ENCODE assay signal across 12 mouse cellular contexts in the genomic region with DNA sequence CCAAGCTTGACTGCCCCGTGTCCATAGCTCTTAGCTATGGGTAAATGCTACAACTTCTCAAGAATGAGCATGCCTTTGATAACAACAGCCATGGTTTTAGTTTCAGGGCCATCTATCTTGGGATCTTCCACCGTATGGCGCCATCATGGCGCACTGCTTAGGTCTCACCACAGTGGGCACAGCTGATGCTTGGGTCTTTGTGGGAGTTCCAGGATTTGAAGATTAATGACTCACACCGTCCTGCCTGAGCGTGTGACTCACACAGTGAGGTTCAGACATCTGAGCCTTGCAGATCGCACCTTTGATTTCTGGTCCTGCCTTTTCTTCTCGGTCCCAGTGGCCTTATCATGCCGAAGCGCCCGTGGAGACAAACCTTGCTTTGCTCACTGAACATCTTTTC. TPM values are rescaled to one million over a fixed set of nuclear protein-coding genes. Genes with fewer than 3 reads are reported as not detected.
A peak's percentile ranks its signal among the peaks of the same experiment; 100 is the strongest.
DNase-seq lines count a peak whose midpoint lies in the region; ATAC-seq and TF ChIP-seq lines count a peak whose summit lies in the region.
"Had no signal": no experiment of that assay in that cellular context is flagged by ENCODE, and none has a peak within 500 bp of the region (broad histone marks: within the 10 kb centered on the region; RNA-seq: fewer than 3 reads in every experiment).

No protein-coding gene starts in this region.

- 0 out of 2 replicates have a peak, but pooled peaks cover 4% of the 10 kb centered on the region for H3K9me3 ChIP-seq in heart, embryonic 10.5 days
- no peaks in the 10 kb centered on the region for H3K9me3 ChIP-seq in lung, embryonic 15.5 days
- H3K9me3 ChIP-seq: intestine, embryonic 15.5 days had no signal

- H3K4me1 ChIP-seq in heart, embryonic 10.5 days, result peaks cover 50% of the 10 kb centered on the region
- peaks cover 33% of the 10 kb centered on the region for H3K4me1 ChIP-seq in lung, embryonic 15.5 days
- H3K4me1 ChIP-seq in bone marrow, adult 2 months (ENCODE audit: control insufficient read depth, insufficient read depth, low read length), result peaks cover 19% of the 10 kb centered on the region

- no peak overlapping the region for H3K4me3 ChIP-seq in heart, embryonic 10.5 days
- no peak overlapping the region for H3K4me3 ChIP-seq in lung, embryonic 15.5 days
- no peak overlapping the region for H3K4me3 ChIP-seq in bone marrow, adult 2 months (replicated peaks; ENCODE audit: control insufficient read depth, low read depth, low read length)
- H3K4me3 ChIP-seq: intestine, embryonic 15.5 days had no signal

- DNase-seq in heart, embryonic 10.5 days (ENCODE audit: low spot score), result no peak
- DNase-seq in heart, adult 9 months (ENCODE audit: low spot score in 2 of 2), result no peak
- no peak for DNase-seq in lung, postnatal 36 days
- peak; percentile 80 to 87 for DNase-seq in natural killer cell, adult 2 months (ENCODE audit: low spot score in 2 of 2)
- no peak for DNase-seq in right cerebral cortex, adult 18-20 months
- DNase-seq in frontal cortex, postnatal 25 days (ENCODE audit: low spot score in 2 of 2), result no peak
- DNase-seq: layer of hippocampus, postnatal 36 days; right cerebral cortex, postnatal 4 days; thymus, postnatal 14 days had no signal

- TF ChIP-seq POLR2A in bone marrow, adult 2 months (IDR thresholded peaks at IDR 0.05; ENCODE audit: borderline replicate concordance, control insufficient read depth, low read depth, low read length), result no peak

- peaks cover 10% of the 10 kb centered on the region for H3K36me3 ChIP-seq in heart, embryonic 10.5 days
- H3K36me3 ChIP-seq in lung, embryonic 15.5 days, result no peaks in the 10 kb centered on the region

- H3K27ac ChIP-seq in heart, embryonic 10.5 days, result peak overlapping the region; percentile 8; the same call in 1 of the 2 replicates
- peak overlapping the region; percentile 48; the same call in 1 of the 2 replicates for H3K27ac ChIP-seq in lung, embryonic 15.5 days
- peak overlapping the region; percentile 32; the same call in 1 of the 2 replicates for H3K27ac ChIP-seq in bone marrow, adult 2 months (ENCODE audit: control insufficient read depth, insufficient read depth, low read depth, low read length, poor library complexity)
- H3K27ac ChIP-seq: intestine, embryonic 15.5 days had no signal

- no peak; the same call in 1 of the 2 replicates for ATAC-seq in lung, embryonic 15.5 days (ENCODE audit: borderline replicate concordance, extremely low read depth, low FRiP score, low TSS enrichment)
- ATAC-seq: intestine, embryonic 15.5 days had no signal

- no peak overlapping the region for H3K4me2 ChIP-seq in lung, embryonic 15.5 days
- H3K4me2 ChIP-seq: intestine, embryonic 15.5 days had no signal

- TF ChIP-seq CTCF in bone marrow, adult 2 months (IDR thresholded peaks at IDR 0.05; ENCODE audit: control insufficient read depth, insufficient read depth, low read length), result no peak

- H3K9ac ChIP-seq in lung, embryonic 15.5 days, result no peak overlapping the region
- H3K9ac ChIP-seq: intestine, embryonic 15.5 days had no signal

- H3K27me3 ChIP-seq in heart, embryonic 10.5 days (ENCODE audit: insufficient read depth, poor library complexity, severe bottlenecking), result no peaks in the 10 kb centered on the region
- H3K27me3 ChIP-seq in lung, embryonic 15.5 days, result peaks cover 5% of the 10 kb centered on the region; the same call in 1 of the 2 replicates
- H3K27me3 ChIP-seq: intestine, embryonic 15.5 days had no signal

- 71% methylated on average over 11 of the region's 11 CpGs for WGBS in heart, embryonic 10.5 days
- WGBS in lung, embryonic 15.5 days, result 46% methylated on average over 11 of the region's 11 CpGs
- WGBS in bone marrow, adult 2 months, result 40% methylated on average over 11 of the region's 11 CpGs

RNA-seq across cellular contexts. Expression of gene Galnt2, which starts 39.7 kb away (rescaled TPM):
- 44.7 and 59.3 TPM in 2 replicates for polyA plus RNA-seq in heart, embryonic 10.5 days (2016; fragmentation: Nextera tagmentation; extraction: Ambion mirVana)
- 55.3 and 62.5 TPM in 2 replicates for polyA plus RNA-seq in lung, embryonic 15.5 days (2015; fragmentation: Nextera tagmentation; extraction: Ambion mirVana)
- 5.1 and 11.5 TPM in 2 replicates for polyA plus RNA-seq in bone marrow, adult 2 months (2011; ENCODE audit: insufficient read depth, insufficient read length, low replicate concordance, missing spikeins)

Comparison
In these comparisons a context has a peak if more than half of its experiments do, and no peak if none do; other contexts are left out.
1. DNase-seq: peak in natural killer cell, adult 2 months (2 of 2); none in heart, embryonic 10.5 days (single experiment), heart, adult 9 months (0 of 2), lung, postnatal 36 days (single experiment), right cerebral cortex, adult 18-20 months (single experiment) and frontal cortex, postnatal 25 days (0 of 2).
2. Peak in every context shown above with its lines, with median percentiles within 50 percentile points of each other: H3K27ac ChIP-seq.